Mouse (Mus musculus) right cerebral cortex, postnatal 36 days (tissue): ENCODE data around the gene Psrc1.

ENCODE experiments used
- DNase-seq, 2 experiments: peaks; one replicate each; pipeline ENCODE4 v3.0.0; 2022; ENCODE audit warnings: low spot score in 2 of 2, mixed read lengths in 1 of 2

The Psrc1 gene

GRCm38 (mm10) chr3:108383485-108384354 lies at the start of gene Psrc1:
TSS of gene Psrc1 (plus strand) at chr3:108383839.
- peak; percentile 80 to 82 for DNase-seq

- DNase-seq: no peak
Observed at GRCm38 (mm10) chr3:108336878-108337277, 46.8 kb upstream of the Psrc1 start.

GRCm38 (mm10) chr3:108341040-108341439 lies 42.6 kb upstream of the Psrc1 start:
- no peak for DNase-seq

GRCm38 (mm10) chr3:108342185-108342584 lies 41.5 kb upstream of the Psrc1 start:
- no peak for DNase-seq

- no peak for DNase-seq
Observed at GRCm38 (mm10) chr3:108345855-108346254, 37.8 kb upstream of the Psrc1 start.

- no peak for DNase-seq
Observed at GRCm38 (mm10) chr3:108348376-108348775, 35.3 kb upstream of the Psrc1 start.

GRCm38 (mm10) chr3:108355245-108355644 lies 28.4 kb upstream of the Psrc1 start:
- DNase-seq: no peak

GRCm38 (mm10) chr3:108357051-108357450 lies 26.6 kb upstream of the Psrc1 start:
- peak in 1 of 2 experiments; percentile 58 for DNase-seq

- DNase-seq: peak; percentile 51 to 69
Observed at GRCm38 (mm10) chr3:108358445-108358844, 25.2 kb upstream of the Psrc1 start.

- DNase-seq: no peak
Observed at GRCm38 (mm10) chr3:108360894-108361293, 22.7 kb upstream of the Psrc1 start.

- DNase-seq: no peak
Observed at GRCm38 (mm10) chr3:108363626-108364025, 20.0 kb upstream of the Psrc1 start.

GRCm38 (mm10) chr3:108364270-108364995 lies 19.2 kb upstream of the Psrc1 start, which contains the start of gene Mybphl:
TSS of gene Mybphl (plus strand) at chr3:108364911.
- DNase-seq: no peak

- no peak for DNase-seq
Observed at GRCm38 (mm10) chr3:108367173-108367572, 16.5 kb upstream of the Psrc1 start.

- no peak for DNase-seq
Observed at GRCm38 (mm10) chr3:108367828-108368227, 15.8 kb upstream of the Psrc1 start.

GRCm38 (mm10) chr3:108368721-108369120 lies 14.9 kb upstream of the Psrc1 start:
- DNase-seq: no peak

- DNase-seq: no peak
Observed at GRCm38 (mm10) chr3:108372274-108372673, 11.4 kb upstream of the Psrc1 start.

- DNase-seq: no peak
Observed at GRCm38 (mm10) chr3:108372691-108373090, 10.9 kb upstream of the Psrc1 start.

- DNase-seq: no peak
Observed at GRCm38 (mm10) chr3:108378875-108379663, 4.6 kb upstream of the Psrc1 start.

GRCm38 (mm10) chr3:108380695-108381094 lies 2.9 kb upstream of the Psrc1 start:
- no peak for DNase-seq

GRCm38 (mm10) chr3:108381945-108382875 lies 1.4 kb upstream of the Psrc1 start:
- DNase-seq: no peak

GRCm38 (mm10) chr3:108384425-108384824 lies 786 bp downstream of the Psrc1 start:
- DNase-seq: no peak
